Mouse (Mus musculus) cerebellum, adult (tissue): ENCODE measurements around the gene Cdk14.

Experiments
- ATAC-seq: cut with Nextera tagmentation; 2 replicates; pipeline ENCODE4 v1.9.2; 2017; ENCODE audit warnings: mild to moderate bottlenecking, moderate library complexity, mixed read lengths; ENCODE audit not compliant: insufficient number of reproducible peaks, low FRiP score, low TSS enrichment

Gene Cdk14

DNA sequence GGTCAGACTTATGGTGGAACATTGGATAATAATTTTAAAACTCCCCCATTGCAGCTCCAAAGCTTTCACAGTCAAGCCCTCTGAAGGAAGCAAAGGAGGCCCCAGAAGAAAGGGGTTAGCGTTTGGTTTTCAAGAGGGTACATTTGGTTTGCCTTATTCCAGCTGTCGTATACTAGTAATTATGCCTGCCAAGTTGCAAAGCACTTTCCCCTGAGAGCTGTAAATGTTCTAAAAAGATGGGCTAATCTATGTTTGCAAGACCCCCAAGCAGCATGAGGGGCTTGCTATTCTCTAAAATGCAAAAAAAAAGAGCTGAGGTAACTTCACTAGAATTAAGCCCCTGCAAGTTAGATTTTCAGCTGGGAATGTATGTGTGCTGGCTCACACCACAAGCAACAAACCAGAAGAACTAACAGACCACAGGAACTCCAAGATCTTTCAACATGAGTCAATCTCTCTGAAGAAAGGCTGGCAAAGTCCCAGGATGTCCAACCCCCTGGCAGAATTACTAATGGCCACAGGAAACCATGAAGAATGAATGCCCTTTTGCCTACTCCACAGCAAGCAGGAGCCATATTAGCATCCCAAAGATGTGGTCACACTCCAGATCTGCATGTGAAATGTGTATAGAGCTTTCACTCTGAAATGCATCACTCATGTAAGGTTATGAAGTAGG, 99.5 kb downstream of the Cdk14 start:
- no peak for ATAC-seq

DNA sequence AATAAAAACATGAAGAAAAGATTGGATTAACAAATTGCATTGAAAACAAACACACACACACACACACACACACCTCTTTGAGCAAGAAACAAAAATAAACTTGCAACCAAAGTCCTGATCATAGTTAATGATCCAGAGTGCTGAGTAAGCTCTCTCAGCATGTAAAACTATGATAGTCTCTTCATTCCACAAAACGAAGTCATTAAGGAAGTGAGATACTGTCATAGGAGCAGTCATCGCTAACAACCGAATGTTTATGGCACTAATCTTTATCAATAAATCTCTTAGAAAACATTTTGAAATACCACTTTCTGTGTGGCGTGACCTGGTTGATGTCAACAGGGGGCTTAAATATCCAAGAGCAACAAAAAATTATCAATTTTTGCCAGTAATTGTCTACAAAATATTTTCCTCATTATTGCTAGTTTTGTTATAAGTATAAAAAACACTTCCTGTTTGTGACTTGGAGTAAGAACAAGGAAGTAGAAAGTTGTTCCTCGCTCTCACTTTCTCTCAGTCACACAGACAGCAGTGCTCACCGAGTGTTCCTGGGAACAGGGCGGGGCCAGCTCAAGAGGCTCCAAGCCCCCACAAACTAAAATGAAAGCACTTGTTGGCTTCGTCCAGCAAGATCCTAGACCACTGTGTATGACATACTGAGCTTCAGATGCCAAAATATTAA, 100.1 kb downstream of the Cdk14 start:
- no peak for ATAC-seq

GRCm38 (mm10) chr5:5314270-5314669, 105.8 kb downstream of the Cdk14 start:
- no peak for ATAC-seq

DNA sequence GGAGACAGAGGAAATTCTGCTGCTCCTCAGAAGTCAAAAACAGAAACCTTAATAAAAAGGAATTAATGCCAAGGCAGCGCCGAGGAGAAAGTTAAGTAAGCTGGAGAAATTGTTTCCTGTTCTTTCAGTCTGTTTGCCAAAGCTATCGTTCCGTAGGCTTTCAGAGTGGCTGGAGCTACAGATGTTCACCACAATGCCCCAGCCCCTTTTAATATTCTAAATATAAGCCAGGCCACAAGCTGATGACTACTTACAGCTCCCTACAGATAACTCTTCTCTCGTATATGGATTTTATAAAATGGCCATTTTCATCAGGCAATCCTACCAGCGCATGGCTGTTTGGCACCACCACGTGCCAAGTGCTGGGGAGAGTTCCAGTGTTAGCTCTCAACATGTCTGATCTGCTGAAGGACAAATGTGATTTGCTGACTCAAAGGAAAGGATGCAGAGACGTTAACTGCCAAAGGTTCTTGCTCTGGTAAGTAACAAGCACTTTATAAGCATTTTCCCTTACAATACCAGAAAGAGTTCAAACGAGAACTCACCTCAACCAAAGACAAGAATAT, 106.8 kb downstream of the Cdk14 start:
- no peak for ATAC-seq

GRCm38 (mm10) chr5:5305286-5305685, 114.8 kb downstream of the Cdk14 start:
- no peak for ATAC-seq

DNA sequence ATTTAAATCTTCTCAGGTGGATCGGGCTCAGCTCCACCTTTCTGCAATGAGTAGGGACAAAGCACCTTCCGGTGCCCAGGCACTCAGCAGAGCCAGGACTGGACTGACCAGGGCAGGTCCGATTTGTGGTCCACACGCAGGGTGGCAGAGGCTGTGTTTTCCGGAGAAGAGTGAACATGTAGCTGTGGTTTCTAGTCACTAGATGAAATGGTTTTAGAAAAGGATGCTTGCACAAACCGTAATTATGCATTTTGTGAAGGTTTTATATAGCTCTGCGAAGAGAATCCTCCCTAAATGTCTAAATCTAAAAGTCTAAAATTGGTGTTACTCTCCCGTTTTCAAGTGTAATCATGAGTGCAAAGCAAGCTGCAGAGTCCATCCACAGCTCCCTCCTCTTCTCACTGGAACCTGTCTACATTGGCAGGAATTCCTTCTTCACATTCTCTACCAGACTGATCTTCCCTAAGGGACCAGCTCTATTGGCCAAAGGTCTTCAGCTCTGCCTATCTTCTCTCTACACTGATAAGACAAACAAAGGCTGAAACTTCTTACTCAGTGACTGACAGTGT, 116.9 kb downstream of the Cdk14 start:
- no peak for ATAC-seq

GRCm38 (mm10) chr5:5301571-5302079, 118.5 kb downstream of the Cdk14 start:
- ATAC-seq: no peak

DNA sequence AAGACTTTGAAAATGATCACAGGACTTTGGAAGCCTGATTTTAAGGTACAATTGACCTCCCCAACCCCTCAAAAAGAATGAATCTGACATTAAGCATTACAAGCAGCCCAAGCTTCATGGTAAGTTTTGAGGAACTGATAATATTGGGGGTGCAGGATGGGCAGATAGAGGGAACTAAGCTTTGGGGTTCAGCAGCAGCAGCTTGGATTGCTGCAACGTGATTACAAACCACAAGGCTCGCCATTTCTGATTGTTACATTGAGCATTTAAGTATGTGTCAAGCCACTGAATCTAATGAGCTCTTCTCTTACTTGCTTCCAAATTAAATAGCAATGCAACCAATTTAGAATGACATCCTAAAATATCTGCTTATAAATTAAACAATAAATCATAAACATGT, 119.1 kb downstream of the Cdk14 start:
- ATAC-seq: no peak

DNA sequence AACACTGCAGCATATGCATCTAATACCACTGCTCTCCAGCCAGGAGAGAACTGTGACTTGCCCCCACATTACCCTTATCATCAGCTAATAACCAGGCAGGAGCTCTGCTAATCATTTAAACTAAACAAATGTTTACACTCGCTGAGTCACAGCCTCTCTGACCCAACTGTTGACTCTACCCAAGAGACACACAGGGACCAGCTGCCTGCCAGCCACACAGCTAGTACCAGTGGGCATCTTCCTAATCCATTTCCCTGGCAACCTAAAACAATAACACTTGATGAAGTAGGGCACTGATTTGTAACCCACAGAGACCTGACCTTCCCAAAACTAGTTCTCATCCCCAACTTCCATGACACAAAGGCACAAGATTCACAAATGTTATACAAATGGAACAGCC, 119.8 kb downstream of the Cdk14 start:
- ATAC-seq: no peak

DNA sequence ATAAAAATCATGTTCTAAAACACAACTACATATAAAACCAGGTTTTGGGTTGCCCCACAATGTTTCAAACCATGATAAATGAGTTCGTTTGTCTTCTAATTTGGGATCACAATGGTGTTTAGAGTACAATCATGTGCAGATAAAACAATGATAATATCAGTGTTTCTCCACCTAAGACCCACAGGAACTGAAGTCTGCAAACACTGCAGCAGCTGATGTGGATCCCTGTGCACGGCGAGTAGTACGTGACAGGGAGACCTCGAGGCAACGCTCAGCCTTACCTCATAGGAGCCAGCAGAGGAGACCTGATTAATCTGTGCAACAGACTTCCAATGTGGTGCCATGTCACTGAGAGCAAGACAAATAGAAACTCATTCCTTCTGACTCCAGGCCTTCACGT, 122.9 kb downstream of the Cdk14 start:
- ATAC-seq: no peak

DNA sequence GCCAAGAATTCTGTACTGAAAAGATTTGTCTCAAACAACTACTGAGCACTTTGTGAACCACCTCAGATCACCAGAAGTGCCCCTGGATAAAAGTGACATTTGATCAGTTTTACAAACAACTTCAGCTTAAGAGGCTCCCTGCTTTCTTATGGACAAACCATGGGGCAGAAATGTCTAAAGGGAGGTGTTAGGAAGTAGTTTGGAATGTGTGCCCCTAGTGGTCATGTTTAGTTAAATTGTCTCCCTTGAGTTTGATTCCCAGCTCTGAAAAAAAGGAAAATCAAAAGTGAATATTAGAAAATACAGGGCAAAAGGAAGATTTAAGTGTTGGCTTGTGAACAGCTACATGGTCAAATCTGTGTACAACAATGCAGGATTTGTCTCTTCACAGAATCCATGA, 123.3 kb downstream of the Cdk14 start:
- no peak for ATAC-seq

- no peak for ATAC-seq
Measured at GRCm38 (mm10) chr5:5292830-5293542, 127.1 kb downstream of the Cdk14 start.

GRCm38 (mm10) chr5:5291321-5291991, 128.7 kb downstream of the Cdk14 start:
- no peak for ATAC-seq

- ATAC-seq: no peak
Measured at GRCm38 (mm10) chr5:5290714-5291113, 129.4 kb downstream of the Cdk14 start.

GRCm38 (mm10) chr5:5285876-5286275, 134.2 kb downstream of the Cdk14 start:
- no peak for ATAC-seq

DNA sequence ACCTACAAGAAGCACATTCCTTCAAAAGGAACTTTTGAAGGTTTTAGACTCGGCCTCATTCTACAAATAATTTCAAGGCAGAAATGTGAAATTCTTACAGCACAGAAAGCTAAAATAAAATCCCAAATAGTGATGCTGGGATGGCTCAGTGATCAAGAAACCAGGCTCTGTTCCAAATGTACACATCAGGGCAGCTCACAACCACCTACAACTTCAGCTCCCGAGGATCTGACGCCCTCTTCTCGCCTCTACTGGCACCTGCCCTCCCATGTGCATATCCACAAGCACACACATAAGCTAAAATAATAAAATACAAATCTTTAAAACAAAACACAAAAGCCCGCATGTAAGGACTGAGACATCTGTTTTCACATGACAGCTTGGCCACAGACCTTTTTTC, 135.6 kb downstream of the Cdk14 start:
- no peak for ATAC-seq

DNA sequence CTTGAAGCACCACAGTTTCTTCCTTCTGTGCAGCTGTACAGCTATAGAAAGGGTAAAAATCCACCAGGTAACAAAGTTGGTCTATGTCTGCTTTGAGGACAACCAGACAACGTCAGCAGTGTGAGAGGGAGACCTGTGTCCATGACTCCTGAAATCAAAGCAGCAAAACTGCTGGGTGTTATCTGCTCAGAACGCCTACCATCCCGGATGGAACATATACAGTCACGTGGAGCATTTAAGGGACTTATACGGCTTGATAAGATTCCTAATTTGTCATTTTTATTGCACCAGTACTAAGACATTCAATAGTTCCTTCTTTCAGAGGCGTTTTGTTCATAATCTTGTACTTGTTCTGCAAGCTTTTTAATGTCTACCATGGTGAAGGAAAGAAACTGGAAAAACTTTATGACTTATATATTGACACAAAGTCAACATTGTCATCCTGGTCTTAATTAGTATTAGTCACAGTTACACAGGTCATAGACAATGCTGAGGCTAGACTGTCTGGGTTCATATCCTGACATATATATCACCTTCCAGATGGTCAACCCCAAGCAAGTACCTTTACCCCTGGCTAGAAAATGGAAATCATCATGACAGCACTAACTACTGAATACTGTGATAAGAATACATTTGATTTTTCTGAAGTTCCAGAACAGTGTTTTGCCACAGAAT, 136.2 kb downstream of the Cdk14 start:
- no peak for ATAC-seq

DNA sequence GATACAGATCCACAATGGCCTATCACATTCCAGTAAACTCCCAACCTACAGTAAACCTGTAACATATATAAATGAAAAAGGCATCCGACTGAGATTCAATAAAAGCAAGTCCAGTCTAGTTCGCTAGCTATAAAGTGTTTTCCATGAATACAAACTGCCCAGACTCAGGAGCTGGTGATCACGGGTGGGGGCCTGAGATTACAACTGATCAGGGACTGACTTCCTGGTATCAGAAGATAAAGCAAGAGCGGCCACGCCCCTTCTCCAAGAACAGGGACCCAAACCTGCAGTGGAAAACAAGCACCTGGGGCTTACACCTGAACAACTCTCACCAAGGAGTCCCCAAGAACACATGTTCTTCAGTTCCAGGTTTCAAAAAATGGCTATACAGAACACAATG, 137.7 kb downstream of the Cdk14 start:
- no peak for ATAC-seq

DNA sequence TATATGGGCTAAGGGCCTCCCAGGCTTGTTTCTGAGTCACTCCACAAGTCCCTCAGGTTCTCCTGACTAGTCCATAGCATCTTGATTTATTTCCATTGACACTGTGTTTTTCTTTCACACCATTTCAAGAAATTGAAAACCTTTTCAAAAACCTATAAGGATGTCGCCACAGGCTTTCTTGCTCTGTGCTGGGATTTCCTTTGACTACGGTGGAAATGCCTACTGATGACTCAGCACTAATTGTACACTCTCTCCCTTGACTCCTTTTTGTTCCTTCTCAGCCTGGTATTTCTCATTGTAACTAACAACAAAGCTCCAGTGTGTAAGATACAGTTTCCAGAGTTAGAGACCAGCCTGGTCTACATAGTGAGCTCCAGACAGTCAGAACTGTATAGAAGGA, 144.8 kb downstream of the Cdk14 start:
- ATAC-seq: no peak

DNA sequence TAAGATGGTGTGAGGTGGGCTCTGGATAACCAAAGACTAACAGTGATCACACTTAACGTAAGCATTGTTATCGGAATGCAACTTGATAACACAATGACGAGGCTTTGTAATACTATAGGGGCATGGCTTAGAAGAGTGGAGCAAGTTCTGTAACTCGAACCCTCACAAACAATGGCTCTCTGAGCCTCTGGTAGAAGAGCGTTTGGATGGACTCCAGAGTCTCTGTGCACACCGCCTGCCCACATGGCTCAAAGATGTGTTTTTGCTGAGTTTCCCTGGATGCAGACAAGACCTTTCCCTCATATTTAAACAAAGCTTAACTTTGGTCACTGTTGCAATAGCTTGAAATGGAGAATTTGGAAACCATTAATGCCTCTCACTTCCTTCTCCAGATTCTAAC, 145.8 kb downstream of the Cdk14 start:
- ATAC-seq: no peak
